Mouse (Mus musculus): ENCODE results near the gene A730049H05Rik. TPM values are rescaled to one million over a fixed set of nuclear protein-coding genes. Genes with fewer than 3 reads are reported as not detected.

Gene A730049H05Rik
- polyA plus RNA-seq, 1 experiment from 2014 or later: 0.30 TPM

Other genes with a start within 250 kb of the A730049H05Rik start
- 4.9 and 8.4 TPM in 2 replicates for gene Prickle2, start 110.3 kb upstream of the A730049H05Rik start, polyA plus RNA-seq (2016; fragmentation: Nextera tagmentation; extraction: Ambion mirVana)
- gene Gm15737, start 52.9 kb downstream of the A730049H05Rik start, polyA plus RNA-seq (2016; fragmentation: Nextera tagmentation; extraction: Ambion mirVana): 0.03 TPM in 1 of 2 replicates, not detected in the other
- 2.1 and 2.3 TPM in 2 replicates for gene Adamts9, start 127.0 kb downstream of the A730049H05Rik start, polyA plus RNA-seq (2016; fragmentation: Nextera tagmentation; extraction: Ambion mirVana)